Mouse (Mus musculus): Measurements from ENCODE around the gene Trpm3. TPM values are rescaled to one million over a fixed set of nuclear protein-coding genes. Genes with fewer than 3 reads are reported as not detected.

The Trpm3 gene
- polyA plus RNA-seq, 1 experiment from 2014 or later, result 4.9 TPM

DNA sequence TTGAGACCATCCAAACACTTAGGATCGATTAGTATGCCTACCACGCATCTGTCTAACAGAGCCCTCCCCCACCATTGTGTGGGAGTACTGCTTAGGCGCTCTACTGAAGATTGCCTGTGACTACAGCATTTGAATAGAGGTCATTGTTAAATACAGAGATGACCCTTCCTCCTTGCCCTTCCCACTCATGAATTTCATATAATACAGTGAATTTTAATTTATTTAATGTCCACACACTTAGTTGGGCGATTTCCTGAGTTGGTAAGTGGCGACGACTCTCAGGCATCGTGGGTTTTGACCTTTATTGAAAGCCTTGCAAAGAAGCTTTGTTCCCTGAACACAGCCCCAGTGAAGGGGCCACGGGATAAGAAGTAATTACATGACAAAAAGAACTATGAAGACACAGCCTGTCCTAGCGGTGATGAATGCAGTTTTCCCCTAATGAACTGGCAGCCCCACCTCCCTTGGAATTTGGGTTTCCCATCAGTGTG, 684.7 kb downstream of the Trpm3 start:
- H3K27ac ChIP-seq (replicated peaks; ENCODE audit: low read depth, low read length), result no peak overlapping the region
- WGBS, result 52% methylated on average over 9 of the region's 9 CpGs

DNA sequence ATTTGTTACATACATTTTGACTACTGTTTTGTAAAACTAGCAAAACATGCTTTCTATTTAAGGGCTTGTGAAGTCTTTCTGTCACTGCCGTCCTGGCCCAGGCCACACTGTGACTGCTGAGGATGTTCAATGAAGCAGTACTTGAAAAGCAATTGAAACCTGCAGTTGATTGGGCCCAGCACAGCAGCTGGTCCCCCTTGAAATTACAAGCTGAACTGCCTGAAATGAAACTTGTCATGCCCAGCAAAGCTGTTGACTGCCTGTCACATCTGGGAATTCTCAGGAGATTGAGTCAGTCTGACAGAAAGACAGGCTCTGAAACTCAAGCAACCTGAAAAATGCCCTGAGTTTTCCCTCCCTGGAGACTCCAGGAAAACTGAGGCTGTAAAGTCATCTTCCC, 687.0 kb downstream of the Trpm3 start:
- ATAC-seq (replicated peaks; ENCODE audit: insufficient number of reproducible peaks, low FRiP score, low TSS enrichment, low read depth) (no peak), DNase-seq (ENCODE audit: low spot score) (peak; percentile 11)
- Histone ChIP-seq H3K9ac (replicated peaks; ENCODE audit: low read length) (no peak overlapping the region), H3K4me2 (ENCODE audit: low read depth, low read length) (no peak overlapping the region), H3K27me3 (ENCODE audit: control insufficient read depth, insufficient read depth, low read length) (no peaks in the 10 kb centered on the region), H3K27ac (replicated peaks; ENCODE audit: low read depth, low read length) (no peak overlapping the region), H3K9me3 (replicated peaks; ENCODE audit: control insufficient read depth, low read length) (no peaks in the 10 kb centered on the region), H3K4me3 (ENCODE audit: low read depth, low read length) (no peak overlapping the region), H3K36me3 (replicated peaks; ENCODE audit: control insufficient read depth, insufficient read depth, low read depth, low read length) (no peaks in the 10 kb centered on the region), H3K4me1 (ENCODE audit: control insufficient read depth, insufficient read depth, low read length) (peaks cover 3% of the 10 kb centered on the region; the same call in 1 of the 2 replicates)
- 54% methylated on average over 1 of the region's 1 CpGs for WGBS

More for the DNA sequence above, 684.7 kb downstream of the Trpm3 start:
- no peak overlapping the region for H3K4me2 ChIP-seq (ENCODE audit: low read depth, low read length)
- DNase-seq (ENCODE audit: low spot score), result peak; percentile 20
- H3K4me1 ChIP-seq (ENCODE audit: control insufficient read depth, insufficient read depth, low read length), result peaks cover 3% of the 10 kb centered on the region; the same call in 1 of the 2 replicates
- H3K9ac ChIP-seq (replicated peaks; ENCODE audit: low read length), result no peak overlapping the region
- no peaks in the 10 kb centered on the region for H3K9me3 ChIP-seq (replicated peaks; ENCODE audit: control insufficient read depth, low read length)
- H3K4me3 ChIP-seq (ENCODE audit: low read depth, low read length), result no peak overlapping the region
- H3K36me3 ChIP-seq (replicated peaks; ENCODE audit: control insufficient read depth, insufficient read depth, low read depth, low read length), result no peaks in the 10 kb centered on the region
- no peaks in the 10 kb centered on the region for H3K27me3 ChIP-seq (ENCODE audit: control insufficient read depth, insufficient read depth, low read length)
- ATAC-seq (replicated peaks; ENCODE audit: insufficient number of reproducible peaks, low FRiP score, low TSS enrichment, low read depth), result peak; percentile 82

DNA sequence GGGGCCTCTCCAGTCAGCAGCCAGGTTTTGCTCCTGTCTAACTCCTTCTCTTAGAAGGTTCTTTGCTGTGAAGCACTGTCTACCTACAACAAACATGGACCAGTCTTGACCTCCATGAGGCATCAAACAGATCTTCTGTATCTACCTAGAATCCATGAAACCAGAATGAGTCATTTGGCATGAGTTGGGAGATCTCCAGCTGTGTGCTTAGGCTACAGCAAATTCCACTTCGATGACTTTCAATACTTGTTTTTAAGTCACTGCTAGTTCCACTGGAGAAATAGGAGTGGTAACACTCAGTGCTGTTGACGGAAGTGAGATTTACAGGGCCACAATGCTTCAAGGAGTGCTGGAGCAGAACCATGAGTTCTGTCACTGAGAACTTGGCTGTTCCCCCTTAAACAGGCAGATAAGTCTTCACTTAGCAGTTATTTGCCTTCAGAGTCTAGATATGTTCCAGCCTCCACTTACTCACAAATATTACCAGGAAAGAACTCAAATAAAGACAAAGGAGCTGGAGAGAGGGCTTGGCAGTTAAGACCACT, 689.4 kb downstream of the Trpm3 start:
- Histone ChIP-seq H3K27ac (replicated peaks; ENCODE audit: low read depth, low read length) (no peak overlapping the region), H3K9ac (replicated peaks; ENCODE audit: low read length) (no peak overlapping the region), H3K9me3 (replicated peaks; ENCODE audit: control insufficient read depth, low read length) (no peaks in the 10 kb centered on the region), H3K36me3 (replicated peaks; ENCODE audit: control insufficient read depth, insufficient read depth, low read depth, low read length) (no peaks in the 10 kb centered on the region), H3K4me2 (ENCODE audit: low read depth, low read length) (no peak overlapping the region), H3K4me3 (ENCODE audit: low read depth, low read length) (no peak overlapping the region), H3K4me1 (ENCODE audit: control insufficient read depth, insufficient read depth, low read length) (peaks cover 3% of the 10 kb centered on the region; the same call in 1 of the 2 replicates), H3K27me3 (ENCODE audit: control insufficient read depth, insufficient read depth, low read length) (no peaks in the 10 kb centered on the region)
- DNase-seq (ENCODE audit: low spot score) (no peak), ATAC-seq (replicated peaks; ENCODE audit: insufficient number of reproducible peaks, low FRiP score, low TSS enrichment, low read depth) (no peak)
- whole genome bisulfite sequencing, result 89% methylated on average over 2 of the region's 2 CpGs

DNA sequence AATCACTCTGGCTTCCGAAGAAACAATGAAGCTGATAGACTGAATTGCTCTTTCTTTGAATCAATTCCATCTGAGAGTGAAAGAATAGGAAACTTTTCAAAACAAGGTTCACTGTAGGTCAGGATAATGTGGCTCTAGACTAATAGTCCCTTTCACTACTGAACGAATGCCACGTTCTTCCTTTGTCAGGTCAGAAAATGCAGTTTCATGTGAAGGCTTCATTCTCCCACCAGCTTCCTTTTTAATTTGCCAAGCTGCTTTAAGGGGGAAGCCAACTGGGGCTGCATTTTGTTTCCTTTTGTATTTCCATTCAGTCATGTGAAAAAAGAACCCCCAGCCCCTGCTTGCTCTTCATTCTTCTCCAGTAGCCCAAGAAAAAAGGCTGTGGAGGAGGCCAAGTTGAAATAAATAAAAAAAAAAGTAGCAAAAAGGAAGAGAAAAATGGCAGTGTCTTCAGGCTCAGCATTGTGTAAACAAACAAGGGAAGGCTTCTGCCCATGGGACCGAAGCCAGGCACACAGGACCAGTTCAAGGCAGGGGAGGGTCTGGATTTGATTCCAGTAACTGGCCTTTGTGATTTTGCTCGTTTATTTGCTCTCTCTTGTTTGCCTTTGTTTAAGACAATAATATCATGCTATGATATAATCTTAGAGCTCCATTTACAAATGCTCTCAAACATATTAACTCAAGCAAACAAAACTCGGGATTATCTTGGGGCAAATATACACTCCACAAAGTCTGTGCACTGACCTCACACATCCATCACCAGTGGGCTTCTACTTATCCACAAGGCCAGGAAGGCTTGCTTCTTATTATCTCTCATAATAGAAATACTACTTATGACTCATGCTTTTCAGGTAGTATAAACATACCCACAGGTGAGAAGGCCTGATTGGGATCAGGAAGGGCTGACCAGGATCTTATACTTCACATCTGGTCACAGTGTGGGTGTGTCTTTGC, 702.5 kb downstream of the Trpm3 start:
- Histone ChIP-seq H3K4me1 (ENCODE audit: control insufficient read depth, insufficient read depth, low read length) (no peaks in the 10 kb centered on the region), H3K9ac (replicated peaks; ENCODE audit: low read length) (no peak overlapping the region), H3K27me3 (ENCODE audit: control insufficient read depth, insufficient read depth, low read length) (no peaks in the 10 kb centered on the region), H3K36me3 (replicated peaks; ENCODE audit: control insufficient read depth, insufficient read depth, low read depth, low read length) (no peaks in the 10 kb centered on the region), H3K4me3 (ENCODE audit: low read depth, low read length) (no peak overlapping the region), H3K9me3 (replicated peaks; ENCODE audit: control insufficient read depth, low read length) (no peaks in the 10 kb centered on the region), H3K27ac (replicated peaks; ENCODE audit: low read depth, low read length) (no peak overlapping the region), H3K4me2 (ENCODE audit: low read depth, low read length) (no peak overlapping the region)
- 42% methylated on average over 6 of the region's 6 CpGs for WGBS
- DNase-seq (ENCODE audit: low spot score) (peak; percentile 20), ATAC-seq (replicated peaks; ENCODE audit: insufficient number of reproducible peaks, low FRiP score, low TSS enrichment, low read depth) (no peak)

DNA sequence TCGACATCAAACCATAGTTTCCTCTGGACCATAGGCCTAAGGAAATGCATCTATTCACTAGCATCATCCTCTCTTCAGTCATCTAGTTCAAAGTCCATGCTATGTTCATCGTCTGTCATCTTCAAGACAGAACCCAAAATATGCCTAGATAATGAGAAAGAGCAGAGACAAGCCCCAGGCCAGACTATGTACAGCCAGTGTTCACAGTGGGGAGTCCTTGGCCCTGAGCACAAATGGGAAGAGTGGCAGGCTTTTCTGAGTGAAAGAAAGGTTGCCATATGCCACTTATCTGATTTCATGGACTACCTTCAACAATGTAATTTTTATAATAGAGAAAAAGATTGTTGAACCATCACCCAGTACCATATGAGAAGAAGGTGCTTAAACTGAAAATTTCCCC, 703.9 kb downstream of the Trpm3 start:
- Histone ChIP-seq H3K4me2 (ENCODE audit: low read depth, low read length) (no peak overlapping the region), H3K9ac (replicated peaks; ENCODE audit: low read length) (no peak overlapping the region), H3K36me3 (replicated peaks; ENCODE audit: control insufficient read depth, insufficient read depth, low read depth, low read length) (no peaks in the 10 kb centered on the region), H3K4me3 (ENCODE audit: low read depth, low read length) (no peak overlapping the region), H3K9me3 (replicated peaks; ENCODE audit: control insufficient read depth, low read length) (no peaks in the 10 kb centered on the region), H3K27ac (replicated peaks; ENCODE audit: low read depth, low read length) (no peak overlapping the region), H3K27me3 (ENCODE audit: control insufficient read depth, insufficient read depth, low read length) (no peaks in the 10 kb centered on the region), H3K4me1 (ENCODE audit: control insufficient read depth, insufficient read depth, low read length) (no peaks in the 10 kb centered on the region)
- DNase-seq (ENCODE audit: low spot score) (no peak), ATAC-seq (replicated peaks; ENCODE audit: insufficient number of reproducible peaks, low FRiP score, low TSS enrichment, low read depth) (no peak)
- WGBS, result 88% methylated on average over 2 of the region's 2 CpGs

DNA sequence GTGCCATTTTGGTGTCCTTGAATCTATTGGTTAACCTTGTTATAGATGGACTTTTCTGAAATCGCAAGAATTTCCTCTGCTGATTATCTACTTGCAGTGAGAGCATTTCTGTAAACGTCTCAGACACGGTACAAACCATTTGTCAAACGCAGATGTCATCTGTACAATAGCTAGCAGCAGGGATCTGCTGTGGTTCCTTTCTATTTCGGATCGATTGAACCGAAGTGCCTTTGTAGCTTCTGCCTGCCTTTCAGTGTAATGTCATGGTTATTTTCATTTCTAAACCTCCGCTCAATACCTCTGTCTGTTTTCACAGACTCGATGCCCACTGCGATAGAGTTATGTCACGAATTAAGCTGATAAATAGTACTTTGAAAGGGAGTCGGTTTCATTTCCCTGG, 708.9 kb downstream of the Trpm3 start:
- Histone ChIP-seq H3K27ac (replicated peaks; ENCODE audit: low read depth, low read length) (no peak overlapping the region), H3K4me2 (ENCODE audit: low read depth, low read length) (no peak overlapping the region), H3K4me1 (ENCODE audit: control insufficient read depth, insufficient read depth, low read length) (no peaks in the 10 kb centered on the region), H3K9ac (replicated peaks; ENCODE audit: low read length) (no peak overlapping the region), H3K27me3 (ENCODE audit: control insufficient read depth, insufficient read depth, low read length) (no peaks in the 10 kb centered on the region), H3K36me3 (replicated peaks; ENCODE audit: control insufficient read depth, insufficient read depth, low read depth, low read length) (no peaks in the 10 kb centered on the region), H3K4me3 (ENCODE audit: low read depth, low read length) (no peak overlapping the region), H3K9me3 (replicated peaks; ENCODE audit: control insufficient read depth, low read length) (no peaks in the 10 kb centered on the region)
- DNase-seq (ENCODE audit: low spot score) (no peak), ATAC-seq (replicated peaks; ENCODE audit: insufficient number of reproducible peaks, low FRiP score, low TSS enrichment, low read depth) (no peak)
- 53% methylated on average over 12 of the region's 12 CpGs for WGBS

DNA sequence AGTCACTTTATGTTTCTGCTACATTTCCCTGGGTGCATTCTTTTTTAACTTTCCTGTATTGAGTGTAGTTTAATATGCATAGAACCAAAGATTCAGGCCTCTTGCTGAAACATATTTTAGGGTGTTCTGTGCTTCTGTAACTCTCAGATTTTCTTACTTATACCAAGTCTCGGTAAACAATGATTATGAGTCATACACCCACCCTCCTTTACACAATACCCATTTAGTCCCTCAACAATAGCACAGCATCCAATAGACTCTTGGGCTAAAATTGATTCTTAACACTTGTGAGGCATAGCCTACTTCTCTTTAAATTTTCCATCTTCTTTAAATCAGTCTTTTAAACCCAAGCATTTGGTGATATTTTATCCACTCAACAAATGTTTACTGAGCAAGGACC, 709.4 kb downstream of the Trpm3 start:
- H3K4me3 ChIP-seq (ENCODE audit: low read depth, low read length), result no peak overlapping the region
- no peak overlapping the region for H3K9ac ChIP-seq (replicated peaks; ENCODE audit: low read length)
- no peak overlapping the region for H3K4me2 ChIP-seq (ENCODE audit: low read depth, low read length)
- no peak overlapping the region for H3K27ac ChIP-seq (replicated peaks; ENCODE audit: low read depth, low read length)
- no peaks in the 10 kb centered on the region for H3K36me3 ChIP-seq (replicated peaks; ENCODE audit: control insufficient read depth, insufficient read depth, low read depth, low read length)
- WGBS, result 68% methylated on average over 1 of the region's 1 CpGs
- DNase-seq (ENCODE audit: low spot score), result no peak
- no peak for ATAC-seq (replicated peaks; ENCODE audit: insufficient number of reproducible peaks, low FRiP score, low TSS enrichment, low read depth)
- no peaks in the 10 kb centered on the region for H3K27me3 ChIP-seq (ENCODE audit: control insufficient read depth, insufficient read depth, low read length)
- H3K4me1 ChIP-seq (ENCODE audit: control insufficient read depth, insufficient read depth, low read length), result no peaks in the 10 kb centered on the region
- H3K9me3 ChIP-seq (replicated peaks; ENCODE audit: control insufficient read depth, low read length), result no peaks in the 10 kb centered on the region

Measured in embryonic facial prominence, embryonic 11.5 days (tissue).